Mouse (Mus musculus) gastrocnemius, postnatal 10 days (tissue): ENCODE measurements around the gene Macf1. TPM values are rescaled to one million over a fixed set of nuclear protein-coding genes. Genes with fewer than 3 reads are reported as not detected.

Experiments used
- DNase-seq: peaks from one replicate; pipeline ENCODE4 v3.0.0; 2021; ENCODE audit warnings: mixed read lengths
- total RNA-seq, 2 experiments: library from RNA; stranded (reverse); gene quantifications; 2 replicates each; pipeline ENCODE4 v1.2.3; 2021

Macf1 gene
- total RNA-seq, 2 experiments from 2014 or later, result 108 to 144 TPM

DNA sequence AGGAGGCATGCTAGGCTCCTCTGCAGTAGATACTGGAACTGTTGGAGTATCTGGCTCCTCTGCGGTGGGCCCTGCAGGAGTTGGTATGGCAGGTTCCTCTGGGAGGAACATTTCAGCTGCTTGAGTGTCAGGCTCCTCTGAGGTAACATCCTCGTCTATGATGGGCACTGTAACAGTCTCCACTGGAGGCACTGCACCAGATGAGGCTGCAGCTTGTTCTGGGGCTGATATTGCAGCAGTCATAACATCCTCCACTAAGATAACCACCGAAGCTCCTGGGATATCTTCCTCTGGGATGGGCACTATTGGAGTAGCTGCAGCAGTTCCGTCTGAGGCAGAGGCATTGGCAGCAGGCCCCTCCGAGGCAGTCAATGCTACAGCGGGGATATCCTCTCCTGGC is 276.4 kb downstream of the Macf1 start:
- DNase-seq, result no peak

DNA sequence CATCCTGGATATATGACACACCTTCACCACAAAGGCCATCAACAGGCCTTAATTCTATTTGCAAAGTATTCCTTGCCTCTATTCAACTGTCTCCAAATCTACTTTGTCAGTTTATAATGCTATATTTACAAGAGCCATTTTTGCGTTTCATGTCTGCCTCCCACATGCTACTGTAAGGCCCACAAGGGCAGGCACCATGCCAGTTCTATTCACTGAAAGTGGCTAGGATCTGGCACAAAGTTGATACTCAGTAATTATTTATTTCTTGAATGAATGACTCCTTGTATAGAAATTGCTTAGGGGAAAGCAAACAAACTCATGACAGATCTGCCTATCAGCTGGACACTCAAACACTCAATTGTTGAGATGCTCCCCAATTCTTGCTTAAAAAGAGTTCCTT is 280.1 kb downstream of the Macf1 start:
- no peak for DNase-seq

DNA sequence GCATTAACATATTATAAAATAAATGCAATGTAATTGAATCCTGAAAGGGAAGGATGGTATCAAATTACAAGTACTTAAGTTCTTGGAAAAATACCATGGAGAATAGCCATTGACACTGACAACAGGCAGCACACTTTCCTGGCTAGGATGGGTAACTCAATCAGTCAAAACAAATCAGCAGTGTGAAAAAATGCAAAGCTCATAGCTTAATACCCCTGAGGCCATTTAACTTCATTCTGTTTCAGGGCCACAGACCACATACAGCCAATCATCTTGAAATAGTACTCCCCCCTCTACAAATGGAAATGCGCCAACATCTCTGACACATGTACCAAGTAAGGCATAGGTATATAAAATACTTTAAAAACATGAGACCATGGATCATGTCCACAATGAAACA is 281.9 kb downstream of the Macf1 start:
- no peak for DNase-seq

DNA sequence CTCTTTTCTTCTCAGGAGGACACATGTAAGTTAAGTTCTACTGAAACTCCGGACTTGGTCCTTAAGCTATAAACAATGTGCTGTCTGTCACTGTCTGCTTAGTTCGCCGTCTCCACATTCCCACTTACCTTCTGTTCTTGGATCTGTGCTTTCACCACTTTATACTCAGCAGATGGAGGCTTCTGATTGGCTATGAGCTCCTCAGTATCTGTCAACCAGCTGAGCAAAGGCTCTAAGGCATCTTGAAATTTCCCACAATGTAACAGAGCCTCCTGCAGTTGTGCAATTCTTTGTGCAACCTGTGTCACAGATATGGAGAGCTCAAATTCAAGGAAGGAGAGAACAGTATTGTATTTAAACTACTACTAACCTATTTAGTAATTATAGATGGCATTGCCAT is 282.9 kb downstream of the Macf1 start:
- DNase-seq, result no peak

DNA sequence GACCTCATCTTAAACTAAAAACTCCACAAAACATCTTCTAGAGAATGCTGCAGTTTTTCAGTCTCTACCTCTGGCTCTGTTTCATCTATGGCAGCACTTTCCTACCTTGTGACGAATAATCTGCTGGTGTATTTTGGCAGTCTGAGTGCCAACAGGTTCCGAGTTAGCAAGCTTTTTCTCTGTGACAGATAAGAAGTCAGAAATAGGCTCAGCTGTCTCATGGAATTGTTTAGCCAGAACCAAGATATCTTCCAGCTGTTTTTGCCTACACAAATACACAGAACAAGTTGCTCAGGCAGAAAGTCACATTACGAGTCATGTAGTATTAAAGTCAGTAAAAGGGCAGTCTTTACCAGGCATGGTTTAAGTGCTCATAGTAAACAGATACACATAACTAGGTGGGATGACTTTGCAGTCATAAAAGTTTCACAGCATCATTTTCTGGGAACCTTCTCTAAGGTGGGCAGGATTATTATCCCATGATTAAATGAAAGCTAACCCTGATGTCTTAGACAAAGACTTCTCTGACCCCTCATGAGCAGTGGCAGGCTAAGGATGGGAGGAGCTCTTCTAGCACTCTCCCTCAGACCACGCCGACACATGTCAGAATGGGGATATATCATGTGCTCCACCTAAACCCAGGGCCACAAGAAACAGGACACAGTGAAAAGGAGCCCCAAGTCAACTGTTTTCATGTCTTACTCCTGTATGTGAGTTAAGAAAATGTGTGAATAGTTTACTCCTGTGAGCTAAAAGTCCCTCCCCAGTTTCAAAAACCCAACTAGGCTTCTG is 286.3 kb downstream of the Macf1 start:
- no peak for DNase-seq

DNA sequence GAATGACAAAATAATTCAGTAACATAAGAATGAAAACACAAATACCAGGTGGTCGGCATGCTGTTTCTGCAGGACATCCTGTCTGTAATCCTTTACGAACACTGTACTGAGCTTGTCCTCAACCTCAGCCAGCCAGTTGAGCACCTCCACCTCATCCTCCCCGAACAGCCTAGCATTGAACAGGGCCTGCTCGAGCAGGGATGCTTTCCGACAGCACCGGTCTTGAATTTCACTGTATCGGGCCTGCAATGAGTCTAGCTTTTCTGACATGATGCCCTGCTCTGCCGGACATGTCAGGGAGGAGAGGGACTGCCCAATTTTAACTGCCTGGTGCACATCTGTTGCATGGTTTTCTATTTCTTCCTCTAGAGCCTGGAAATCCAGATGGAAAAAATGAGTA is 287.1 kb downstream of the Macf1 start:
- no peak for DNase-seq

DNA sequence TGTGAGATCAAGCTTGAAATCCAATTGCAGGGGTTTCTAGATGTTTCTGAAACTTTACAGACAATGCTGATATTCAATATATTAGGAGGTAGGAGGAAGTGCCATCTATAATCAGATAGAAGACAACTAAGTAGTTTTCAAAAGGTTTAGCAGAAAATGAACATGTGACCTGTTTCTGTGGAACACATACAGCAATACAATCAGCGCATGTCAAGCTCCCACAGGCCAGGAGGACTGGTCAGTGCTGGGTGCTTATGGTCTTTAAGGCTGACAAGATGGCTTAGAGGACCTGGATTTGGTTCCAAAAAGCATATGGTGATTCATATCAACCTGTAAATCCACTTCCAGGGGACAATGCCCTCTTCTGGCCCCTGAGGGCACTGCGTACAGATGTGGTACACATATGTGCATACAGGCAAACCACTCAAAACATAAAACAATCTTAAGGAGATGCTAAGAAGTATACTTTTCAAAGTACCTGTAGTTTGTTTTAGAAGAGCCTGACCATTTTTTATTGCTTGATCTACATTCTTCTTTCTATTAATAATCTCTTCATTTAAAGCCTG is 288.6 kb downstream of the Macf1 start:
- DNase-seq, result no peak

DNA sequence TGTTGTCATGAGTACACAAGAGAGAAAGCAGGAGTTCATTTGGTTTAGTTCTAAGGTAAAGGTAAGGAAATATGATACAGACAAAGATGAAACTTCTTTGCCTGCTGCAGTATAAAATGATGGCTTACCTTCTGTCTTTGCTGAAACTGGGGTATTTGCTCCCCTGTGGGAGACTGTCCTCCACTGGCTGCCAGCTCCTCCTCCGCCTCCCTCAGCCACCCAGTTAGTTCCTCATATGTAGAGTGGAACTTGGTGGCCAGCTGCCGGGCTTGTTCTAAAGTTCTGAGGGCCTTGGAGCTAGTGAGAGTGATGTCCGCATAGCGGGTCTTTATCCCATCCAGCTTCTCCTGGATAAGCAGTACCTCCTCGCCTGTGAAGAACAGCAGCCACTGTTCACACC is 289.3 kb downstream of the Macf1 start:
- DNase-seq, result no peak

DNA sequence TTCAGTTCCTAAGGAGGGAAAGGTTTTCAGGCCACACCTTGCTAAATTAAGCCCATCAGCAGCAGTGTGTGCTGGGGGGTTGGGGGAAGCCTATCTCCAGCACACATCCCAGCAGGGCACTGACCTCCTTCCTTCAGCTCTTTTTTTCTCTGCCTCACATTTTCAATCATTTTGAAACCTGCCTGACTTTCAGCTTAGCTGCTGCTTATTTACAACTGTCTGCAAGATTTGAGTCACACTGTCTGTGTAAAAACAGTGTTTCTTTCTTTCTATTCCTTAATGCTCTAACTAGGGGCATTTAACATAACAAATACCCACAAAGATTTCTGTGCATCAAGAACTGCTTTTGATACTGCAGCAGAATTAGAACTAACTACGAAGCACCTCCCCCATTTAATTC is 289.9 kb downstream of the Macf1 start:
- no peak for DNase-seq

DNA sequence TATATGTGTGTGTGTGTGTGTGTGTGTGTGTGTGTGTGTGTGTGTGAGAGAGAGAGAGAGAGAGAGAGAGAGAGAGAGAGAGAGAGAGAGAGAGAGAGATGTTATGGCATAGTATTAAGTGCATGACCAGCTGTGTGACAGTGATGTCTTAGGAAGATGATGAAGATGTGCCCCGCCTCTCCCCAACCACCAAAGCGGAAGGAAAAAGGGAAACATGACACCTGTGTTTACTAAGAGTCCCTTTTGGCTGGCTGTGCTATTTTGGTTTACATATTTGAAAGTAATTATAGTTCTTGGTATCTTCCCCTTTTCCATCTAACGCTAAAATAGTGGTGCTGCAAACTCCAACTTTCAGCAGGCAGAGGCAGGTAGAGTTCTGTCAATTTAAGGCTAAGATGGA is 291.2 kb downstream of the Macf1 start:
- no peak for DNase-seq

DNA sequence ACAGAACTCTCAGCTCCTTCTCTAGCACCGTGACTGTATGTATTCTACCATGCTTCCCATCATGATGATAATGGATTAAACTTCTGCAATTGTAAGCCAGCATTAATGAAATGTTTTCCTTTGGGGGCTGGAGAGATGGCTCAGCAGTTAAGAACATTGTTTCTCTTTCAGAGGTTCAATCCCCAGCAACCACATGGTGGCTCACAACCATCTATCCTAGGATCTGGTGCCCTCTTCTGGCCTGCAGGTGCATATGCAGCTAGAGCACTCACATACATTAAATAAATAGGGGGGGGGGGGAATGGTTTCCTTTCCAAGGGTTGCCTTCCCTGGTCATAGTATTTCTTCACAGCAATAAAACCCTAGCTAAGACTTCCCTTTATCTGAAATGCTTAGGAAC is 292.0 kb downstream of the Macf1 start:
- DNase-seq, result no peak

DNA sequence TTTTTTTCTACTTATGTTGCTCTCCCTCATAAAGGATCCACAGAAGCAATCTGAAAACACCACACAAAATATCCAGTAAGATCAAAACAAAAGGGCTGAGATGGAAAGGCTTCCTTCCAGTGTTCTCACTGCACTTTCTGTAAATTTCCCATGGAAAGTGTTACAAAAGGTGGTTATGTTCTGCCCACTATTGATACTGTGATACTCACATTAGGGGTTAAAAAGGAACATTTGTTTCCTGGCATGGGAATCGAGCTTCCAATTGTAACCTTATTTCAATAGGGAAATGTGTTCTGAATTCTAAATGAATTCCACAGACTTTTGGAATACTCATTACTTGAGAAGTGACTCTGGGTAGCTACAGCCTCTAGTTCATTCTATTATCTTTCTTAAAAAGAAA is 299.1 kb downstream of the Macf1 start:
- no peak for DNase-seq

DNA sequence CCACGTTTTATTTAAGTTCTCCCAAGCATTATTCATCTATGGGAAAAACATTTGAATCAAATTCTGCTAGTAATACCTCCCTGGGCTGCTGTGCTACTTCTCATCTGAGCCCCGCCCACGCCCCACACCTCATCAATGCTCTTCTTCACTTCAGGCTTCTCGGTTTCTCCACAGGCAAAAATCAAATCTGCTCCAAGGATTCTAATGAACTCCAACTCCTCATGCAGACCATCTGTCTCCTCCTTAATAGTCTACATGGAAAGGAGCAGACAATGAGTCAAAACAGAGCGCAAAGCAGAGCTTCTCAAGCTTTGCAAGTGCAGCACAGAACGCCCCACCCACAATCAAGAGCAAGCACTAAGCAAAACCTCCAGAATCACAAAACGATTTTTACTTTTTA is 301.0 kb downstream of the Macf1 start:
- DNase-seq, result no peak

DNA sequence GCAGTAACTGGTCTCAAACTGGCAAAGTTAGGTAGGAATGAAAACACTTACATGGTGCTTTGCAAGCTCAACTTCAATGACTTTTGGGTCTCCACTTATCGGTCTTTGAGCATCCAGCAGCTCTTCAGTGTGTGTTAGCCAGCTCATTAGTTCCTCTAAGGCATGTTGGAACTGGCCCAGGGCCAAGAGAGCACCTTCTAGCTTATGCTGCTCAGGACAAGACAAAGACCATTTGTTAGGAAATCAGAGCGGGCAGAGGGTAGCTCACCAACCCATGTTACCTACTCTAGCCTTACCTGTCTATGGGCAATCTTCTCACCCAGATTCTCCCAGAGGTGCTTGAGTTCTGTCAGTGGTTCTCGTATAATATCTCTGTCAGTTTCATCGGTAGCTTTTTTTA is 302.1 kb downstream of the Macf1 start:
- no peak for DNase-seq

DNA sequence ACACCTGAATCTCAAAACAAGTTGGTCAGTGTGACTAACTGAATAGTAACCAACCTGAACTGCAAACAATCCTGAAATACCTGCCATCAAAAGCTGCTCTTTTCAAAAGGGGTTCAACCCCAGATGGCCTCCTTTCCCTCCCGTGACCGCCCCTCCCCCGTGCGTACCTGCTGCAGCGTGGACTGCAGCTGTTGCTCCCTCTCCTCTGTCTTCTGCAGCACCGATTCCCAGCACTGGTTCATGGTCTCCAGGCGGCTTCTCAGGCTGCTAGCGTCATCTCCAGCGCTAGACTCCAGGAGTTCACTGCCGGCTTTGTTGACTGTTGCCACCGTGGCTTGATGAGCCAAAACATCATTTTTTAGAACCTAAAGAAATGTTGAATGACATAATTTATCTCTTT is 302.6 kb downstream of the Macf1 start:
- DNase-seq, result no peak

DNA sequence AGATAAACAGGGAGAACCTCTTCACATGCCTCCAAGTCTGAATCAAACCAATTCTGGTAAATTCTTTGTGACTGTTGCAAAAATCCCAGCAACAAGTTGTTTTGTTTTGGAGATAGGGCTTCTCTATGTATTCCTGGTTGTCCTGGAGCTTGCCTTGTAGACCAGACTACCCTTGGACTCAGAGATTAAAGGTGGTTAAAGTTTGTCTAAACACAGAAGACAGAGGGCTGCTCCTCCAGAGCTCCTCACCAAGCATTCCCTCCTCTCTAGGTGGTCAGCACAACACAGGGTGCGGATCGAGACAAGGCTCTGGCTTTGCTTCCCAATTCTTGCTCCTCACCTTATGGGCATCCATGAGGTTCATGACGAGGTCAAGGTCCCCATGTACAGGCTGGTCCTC is 308.1 kb downstream of the Macf1 start:
- DNase-seq, result no peak

DNA sequence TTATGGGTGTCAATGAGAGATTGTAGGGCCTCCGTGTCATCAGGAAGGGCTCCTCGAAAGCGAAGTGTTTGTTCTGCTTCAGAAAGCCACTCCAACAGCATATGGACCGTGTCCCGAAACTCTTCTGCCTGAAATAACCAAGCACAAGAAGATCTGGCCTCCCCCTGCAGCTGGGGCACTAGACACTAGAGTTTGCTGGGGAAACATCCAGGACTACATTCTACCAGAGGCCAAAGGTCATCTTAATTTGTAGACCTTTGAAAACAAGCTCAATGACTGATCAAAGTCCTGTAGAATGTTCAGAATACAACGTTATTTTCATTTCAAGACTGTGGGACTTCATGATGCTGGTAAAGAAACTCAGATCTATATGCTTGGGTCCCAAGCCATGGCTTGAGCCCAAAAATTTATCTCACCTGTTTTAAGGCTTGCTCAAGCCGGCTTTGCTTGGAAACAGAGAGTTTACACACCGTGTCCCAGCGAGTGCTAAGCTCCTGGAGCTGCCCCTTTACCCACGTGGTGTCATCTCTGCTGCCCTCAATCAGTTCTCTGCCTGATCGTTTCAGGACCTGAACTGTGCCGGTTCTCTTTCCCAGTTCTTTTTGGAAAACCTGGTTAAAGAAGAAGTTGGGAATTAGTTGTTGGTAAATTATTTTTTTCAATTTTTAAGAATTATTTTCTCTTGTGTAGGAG is 309.7 kb downstream of the Macf1 start:
- no peak for DNase-seq

DNA sequence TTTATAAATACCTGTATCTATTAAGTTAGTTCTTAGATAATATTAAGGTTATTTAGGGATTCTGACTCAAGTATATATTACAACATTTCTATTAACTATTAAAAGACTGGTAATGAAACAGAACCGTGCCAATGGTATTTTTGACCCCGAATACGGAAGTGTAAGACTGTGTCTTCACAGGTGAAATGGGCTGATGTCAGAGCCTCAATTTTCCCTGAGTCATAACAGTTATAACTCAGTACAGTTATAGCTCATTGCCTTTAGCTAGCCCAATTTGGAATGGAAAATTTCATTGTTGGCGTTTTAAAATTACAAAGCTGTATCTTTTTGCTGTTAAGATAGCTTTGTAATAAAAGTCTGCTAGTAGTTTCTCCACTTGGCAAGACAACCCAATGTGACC is 320.6 kb downstream of the Macf1 start:
- no peak for DNase-seq

DNA sequence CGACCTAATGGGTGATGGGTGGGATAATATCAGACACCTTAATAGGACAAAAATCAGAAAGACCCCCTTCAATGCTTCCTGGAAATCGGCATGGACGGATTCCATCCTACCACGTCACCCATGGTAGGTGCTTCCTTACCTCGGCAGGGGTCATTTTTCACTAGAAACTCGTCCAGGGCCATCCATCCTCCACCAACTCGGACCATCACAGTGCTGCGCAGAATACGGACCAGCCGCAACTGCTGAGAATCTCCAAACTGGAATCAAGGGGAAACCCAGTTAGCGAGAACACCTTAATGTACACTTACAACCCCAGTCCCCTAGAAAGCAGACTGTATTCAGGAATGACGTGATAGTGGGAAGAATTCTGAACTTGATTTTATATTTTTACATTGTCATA is 323.4 kb downstream of the Macf1 start:
- no peak for DNase-seq

DNA sequence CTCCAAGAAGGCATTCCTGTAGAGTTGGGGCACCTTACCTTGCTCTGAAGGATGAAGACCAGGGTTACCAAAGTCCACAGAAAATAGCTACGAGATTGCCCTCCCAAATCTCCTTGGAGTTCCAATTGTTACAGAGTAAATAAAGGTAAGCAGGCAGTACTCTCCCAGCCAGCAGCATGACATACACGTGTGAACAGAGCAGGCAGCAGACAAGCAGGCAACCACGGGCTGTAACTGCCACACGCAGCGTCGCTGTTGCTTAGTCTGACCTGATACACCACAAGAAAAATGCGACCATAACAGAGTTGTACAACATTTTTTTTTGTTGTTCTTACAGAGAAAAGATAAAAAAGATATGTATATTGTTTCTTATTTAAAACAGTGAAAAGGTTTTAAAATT is 325.5 kb downstream of the Macf1 start:
- DNase-seq, result no peak

DNA sequence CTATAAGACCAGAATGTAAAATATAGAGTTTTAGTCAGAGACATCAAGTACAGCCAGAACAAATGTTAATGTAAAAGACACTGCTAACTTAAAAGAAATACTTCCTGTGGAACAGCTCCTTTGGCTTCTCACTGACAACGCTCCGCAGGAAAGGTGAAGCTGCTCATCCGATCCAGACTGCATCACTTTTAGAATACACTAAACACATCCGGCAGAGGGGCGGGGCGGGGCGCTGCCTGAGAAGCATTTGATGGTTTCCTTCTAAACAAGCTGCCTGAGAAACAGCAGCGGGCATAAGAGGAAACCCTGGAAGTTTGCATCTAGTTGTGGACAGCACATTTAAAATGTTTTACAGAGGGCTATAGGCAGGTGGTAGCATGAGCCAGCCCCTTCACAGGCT is 328.2 kb downstream of the Macf1 start:
- DNase-seq, result no peak

DNA sequence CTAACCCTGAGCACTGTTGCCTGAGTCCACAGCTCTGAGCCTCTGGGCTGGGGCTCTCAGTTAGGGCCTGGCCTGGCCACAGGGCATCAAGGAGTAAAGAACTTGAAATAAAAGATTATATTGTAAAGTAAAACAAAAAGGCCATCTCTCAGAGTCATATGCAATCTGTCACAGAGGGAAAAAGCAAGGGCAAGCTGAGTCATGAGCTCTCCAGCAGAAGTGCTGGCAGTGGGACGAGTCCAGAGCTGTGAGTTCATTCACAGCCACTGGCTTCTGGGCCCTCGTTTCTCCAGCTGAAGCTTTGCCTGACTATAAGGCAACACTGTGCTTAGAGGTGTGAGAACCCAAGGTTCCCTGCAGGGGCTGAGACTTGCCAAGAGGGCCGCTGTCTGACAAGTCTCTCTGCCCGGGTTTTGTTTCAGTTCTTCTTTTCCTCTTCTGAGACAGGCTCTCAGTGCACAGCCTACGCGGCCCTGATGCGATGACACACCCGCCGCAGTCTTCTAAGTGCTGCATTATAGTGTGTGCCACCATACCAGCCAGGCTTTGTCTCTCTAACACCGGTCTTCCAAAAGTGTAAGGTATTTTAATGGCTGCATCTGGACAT is 330.8 kb downstream of the Macf1 start:
- DNase-seq, result no peak

DNA sequence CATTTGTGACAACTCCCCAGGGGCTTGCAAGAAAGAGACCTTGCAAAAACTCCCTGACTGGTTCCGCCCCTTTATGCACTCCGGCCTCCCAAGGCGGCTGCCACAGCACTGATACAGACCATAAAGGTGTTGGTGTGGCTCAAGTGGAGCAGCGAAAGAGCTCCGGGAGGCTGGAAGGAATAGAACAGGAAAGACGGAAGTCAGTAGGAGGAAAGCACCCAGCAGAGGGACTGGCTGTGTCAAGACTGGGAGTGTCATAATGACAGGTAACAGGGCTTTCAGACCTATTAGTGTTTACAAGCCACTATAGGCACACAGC is 340.7 kb downstream of the Macf1 start:
- DNase-seq, result no peak
